Mouse (Mus musculus) brain, embryonic 14.5 days (tissue): ENCODE measurements around the gene Gm9837.

Experiments used
- CTCF ChIP-seq: fragments of 200-500 bp; IDR thresholded peaks from 2 replicates; pipeline ENCODE4 v1.5.1; 2012; ENCODE audit warnings: inconsistent platforms, mild to moderate bottlenecking, moderate library complexity, borderline replicate concordance; ENCODE audit not compliant: insufficient read depth, insufficient read length; ENCODE audit errors: extremely low read depth
- POLR2A ChIP-seq: fragments of 200-500 bp; IDR thresholded peaks from 2 replicates; pipeline ENCODE4 v1.6.1; 2012; ENCODE audit warnings: mild to moderate bottlenecking, inconsistent platforms, borderline replicate concordance; ENCODE audit not compliant: poor library complexity, insufficient read depth, insufficient read length, severe bottlenecking; ENCODE audit errors: extremely low read depth

DNA sequence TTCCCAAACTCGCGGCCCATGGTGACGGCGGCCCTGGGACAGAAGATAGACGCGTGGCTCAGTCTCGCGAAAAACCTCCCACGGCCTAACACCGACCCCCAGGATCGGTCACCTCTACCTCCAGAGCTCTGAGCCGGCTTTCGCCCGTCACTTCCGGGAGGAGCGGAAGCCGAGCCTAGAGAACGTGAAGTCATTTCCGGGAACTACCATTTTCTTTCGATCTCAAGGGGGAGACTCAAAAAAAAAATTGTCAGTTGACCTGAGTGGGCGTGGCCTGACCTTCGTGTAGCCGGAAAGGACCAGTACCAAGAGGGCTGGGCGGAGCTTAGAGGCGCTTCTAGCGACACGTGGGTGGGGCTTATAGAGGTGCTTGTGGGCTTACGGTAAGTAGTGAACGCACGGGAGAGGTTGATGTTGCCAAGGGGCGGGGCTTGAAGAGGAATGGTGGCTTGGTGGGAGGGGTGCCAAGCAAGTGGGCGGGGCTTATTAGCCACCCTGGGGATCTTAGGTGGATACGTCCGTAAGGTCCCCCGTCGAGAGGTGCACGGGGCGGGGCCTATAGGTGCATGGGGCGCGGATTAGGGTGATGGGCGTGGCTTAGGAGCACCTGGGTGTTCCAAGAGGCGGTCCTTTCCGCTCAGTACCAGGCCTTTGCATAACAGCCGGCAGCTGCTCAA lies 39.5 kb downstream of the Gm9837 start, which contains the start of the genes Uqcrq and Gdf9:
- TF ChIP-seq CTCF, result no peak
- TF ChIP-seq POLR2A, result peak; percentile 74; the same call in 1 of the 2 replicates
